Mouse (Mus musculus) hindlimb bud, embryonic 11.5 days (tissue): ENCODE measurements at regions not wholly inside any gene's neighbourhood (a gene's known extent, or its start where the extent isn't known, plus 50 kb on each side); places are given as distances from the start of the nearest gene placed in this dataset.

ENCODE experiments used
- DNase-seq: peaks from one replicate; pipeline ENCODE4 v3.0.0-alpha.2; 2012; ENCODE audit warnings: low read depth, low spot score; ENCODE audit errors: extremely low spot score

DNA sequence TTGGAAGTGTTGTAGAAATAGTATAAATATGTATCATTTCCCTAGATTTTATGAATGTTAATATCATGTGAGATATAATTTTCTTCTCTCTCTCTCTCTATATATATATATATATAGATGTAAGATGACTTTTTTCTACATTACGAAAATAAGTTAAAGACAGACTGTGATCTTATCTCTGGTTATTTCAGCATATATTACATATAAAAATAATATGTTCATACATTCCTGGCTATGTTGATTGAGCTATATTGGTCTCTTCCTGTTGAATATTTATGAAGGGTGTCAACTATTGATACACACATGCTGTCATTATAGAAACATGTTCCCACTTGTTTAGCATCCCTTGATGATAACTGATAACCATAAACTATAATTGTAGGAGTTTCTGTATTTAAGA, 793.2 kb upstream of the Fat3 start:
- no peak for DNase-seq

DNA sequence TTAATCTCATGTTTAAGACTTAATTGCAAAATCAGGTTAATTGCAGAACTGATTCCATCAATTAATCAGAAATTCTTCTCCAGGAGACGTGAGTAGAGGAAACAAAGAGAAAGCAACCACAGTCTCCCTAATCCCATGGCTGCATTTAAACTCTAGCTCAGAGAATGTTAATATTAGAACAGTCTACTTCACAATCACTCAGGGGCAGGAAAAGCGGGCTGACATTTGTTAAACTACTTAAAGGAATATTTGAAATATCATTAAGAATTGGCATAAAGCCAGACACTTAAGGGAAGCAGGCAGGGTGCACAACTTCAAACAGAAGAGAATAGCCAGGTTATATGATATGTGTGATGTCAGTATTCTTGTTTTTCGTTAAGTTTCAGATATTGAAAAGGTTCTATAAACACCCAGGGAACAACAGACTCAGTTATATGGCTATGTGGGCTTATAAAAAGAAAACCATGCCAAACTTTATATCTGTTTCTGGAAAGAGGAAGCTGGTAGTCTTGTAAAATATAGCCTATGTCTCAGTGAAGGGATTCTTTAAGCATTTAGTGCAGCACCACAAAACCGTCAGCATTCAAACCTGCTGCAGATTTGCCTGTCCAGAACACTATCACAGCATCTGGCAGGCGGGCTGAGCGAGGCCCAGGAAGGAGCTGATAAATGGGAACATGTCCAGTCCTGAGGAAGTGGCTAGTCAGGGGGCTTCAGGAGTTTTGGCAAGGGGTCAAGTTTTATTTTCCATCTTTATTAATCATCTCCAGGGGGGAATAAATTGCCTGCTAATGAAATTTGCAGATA, 787.9 kb upstream of the Fat3 start:
- DNase-seq, result no peak

- no peak for DNase-seq
Observed at GRCm38 (mm10) chr9:17279334-17279990, 778.4 kb upstream of the Fat3 start.

DNA sequence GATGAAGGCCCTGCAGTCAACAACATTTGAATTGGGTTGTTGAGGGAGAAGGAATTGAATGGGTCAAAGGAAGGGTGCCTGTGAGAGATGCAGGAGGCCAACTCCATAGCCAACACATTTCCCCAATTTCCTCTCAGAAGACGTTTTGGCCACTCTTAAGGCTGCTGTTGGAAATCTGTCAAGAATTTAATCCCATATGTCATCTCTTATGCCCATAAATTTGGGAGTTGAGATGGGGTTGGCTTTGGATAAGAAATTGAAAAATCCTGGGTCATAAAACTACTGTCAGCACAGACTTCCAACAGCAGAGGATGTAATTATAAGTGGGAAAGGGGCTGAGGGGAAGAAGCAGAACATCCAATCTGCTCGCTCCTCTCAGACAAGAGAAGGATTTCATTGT, 771.5 kb upstream of the Fat3 start:
- no peak for DNase-seq

- DNase-seq, result no peak
Observed at GRCm38 (mm10) chr9:17269624-17270023, 768.5 kb upstream of the Fat3 start.

DNA sequence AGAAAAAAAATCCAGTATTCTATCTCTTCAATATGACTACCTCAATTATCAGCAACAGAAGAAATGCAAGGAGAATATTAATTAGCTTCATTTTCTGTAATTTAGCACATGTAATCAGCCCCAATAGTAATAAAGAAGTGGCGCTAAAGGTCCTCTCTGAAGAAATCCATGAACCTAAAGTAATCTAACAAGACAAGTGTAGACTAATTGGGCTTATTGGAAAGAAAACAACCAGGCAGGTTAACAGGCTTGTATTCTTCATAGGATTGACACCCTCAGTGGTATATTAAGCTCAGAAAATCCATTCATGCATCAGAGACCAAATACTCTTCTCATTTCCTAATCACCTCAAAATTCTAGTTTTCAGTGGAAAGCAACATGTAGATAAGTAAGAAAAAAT, 756.1 kb upstream of the Fat3 start:
- no peak for DNase-seq

DNA sequence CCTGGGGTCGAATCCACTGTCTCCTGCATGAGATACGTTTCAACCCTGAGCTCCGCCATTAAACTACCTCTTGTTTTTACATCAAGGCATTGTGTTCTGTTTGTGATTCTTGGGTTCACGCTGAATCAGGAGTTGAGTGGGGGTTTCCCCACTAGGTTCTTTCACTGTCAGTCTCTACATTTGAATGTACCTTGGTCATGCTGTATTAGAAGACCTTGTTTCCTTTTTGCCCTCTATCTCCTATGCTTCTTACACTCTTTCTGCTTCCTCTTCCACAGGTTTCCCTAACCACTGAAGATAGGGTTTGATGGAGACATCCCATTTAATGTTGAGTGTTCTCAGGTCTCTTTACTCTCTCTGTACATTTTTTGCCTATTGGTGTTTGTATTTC, 726.0 kb upstream of the Fat3 start:
- DNase-seq, result no peak

GRCm38 (mm10) chr9:17226475-17227090, 725.5 kb upstream of the Fat3 start:
- no peak for DNase-seq

DNA sequence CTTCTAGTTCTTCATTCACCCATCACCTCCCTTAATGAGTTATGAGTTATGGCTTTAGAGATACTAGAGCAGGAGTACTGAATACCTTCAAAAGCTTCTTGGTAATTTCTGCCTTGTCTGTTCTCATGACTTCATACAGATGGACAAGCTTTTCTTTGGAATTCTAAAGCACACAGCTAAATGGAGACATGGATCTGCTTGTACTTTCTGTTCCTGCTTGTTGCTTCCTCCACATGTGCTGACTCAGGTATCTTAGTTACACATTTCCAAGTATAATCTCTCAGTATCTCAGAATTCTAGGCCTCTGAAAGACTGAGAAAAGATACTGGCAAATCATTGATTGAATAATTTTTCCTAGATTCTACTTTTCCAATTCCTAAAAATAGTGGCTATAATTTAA, 694.3 kb upstream of the Fat3 start:
- DNase-seq, result no peak

DNA sequence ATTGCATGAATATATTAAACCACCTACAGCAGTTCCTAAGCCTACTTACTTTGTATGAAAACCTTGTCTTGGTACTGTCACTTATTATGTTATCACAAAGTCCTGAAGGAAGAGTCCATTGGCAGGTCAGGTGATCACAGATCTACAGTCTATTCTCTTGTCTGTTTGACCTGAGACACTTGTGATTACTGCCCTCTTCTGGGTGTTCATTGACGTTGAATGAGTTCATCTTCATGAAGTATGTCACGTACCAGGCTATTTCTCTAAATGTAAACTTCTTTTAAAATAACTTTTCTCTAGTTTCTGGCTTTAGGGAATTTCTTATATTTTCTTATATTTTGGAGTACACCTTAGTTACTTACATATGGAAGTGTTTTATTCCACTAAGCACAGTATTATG, 688.5 kb upstream of the Fat3 start:
- DNase-seq, result no peak

- DNase-seq, result no peak
Observed at GRCm38 (mm10) chr9:17168193-17168592, 667.1 kb upstream of the Fat3 start.

- DNase-seq, result no peak
Observed at GRCm38 (mm10) chr9:17166331-17166730, 665.2 kb upstream of the Fat3 start.

GRCm38 (mm10) chr9:17158481-17159366, 657.6 kb upstream of the Fat3 start:
- DNase-seq, result peak; percentile 78

DNA sequence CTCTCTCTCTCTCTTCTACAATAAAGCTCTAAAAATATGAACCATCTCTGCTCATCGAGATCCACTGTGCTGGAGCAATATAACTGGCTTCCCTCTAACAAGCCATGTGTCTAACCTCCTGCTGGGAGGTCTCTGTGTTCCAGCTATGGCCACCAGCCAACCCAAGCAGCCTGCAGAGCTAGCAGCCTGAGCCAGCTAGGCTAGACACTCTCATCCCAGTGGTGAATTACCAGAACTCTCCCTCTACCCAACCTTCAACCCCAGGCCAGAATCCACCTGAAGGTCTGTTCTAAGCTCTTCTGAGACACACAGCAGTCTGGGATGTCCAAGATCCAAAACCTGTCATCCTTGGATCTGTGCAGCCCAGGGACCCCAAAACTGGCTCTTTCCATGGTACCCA, 651.3 kb upstream of the Fat3 start:
- DNase-seq, result no peak

DNA sequence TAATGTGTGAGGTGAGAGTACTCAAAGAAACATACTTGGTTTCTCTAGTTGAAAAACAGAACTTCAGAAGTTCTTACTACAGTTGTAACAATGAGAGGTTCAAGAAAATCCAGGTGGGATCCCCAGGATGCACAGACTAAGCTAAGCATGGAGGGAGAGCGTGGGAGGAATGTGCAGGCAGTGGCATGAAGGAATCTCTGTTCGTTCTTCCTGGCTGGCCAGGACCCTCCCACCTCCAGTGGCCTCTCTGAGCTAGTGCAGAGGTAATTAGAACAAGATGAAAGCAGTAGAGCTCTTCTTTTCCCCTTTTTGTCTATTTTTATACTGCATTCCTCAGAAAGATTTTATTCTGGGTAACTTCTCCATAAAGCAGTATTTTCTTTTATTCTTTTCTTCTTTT, 648.3 kb upstream of the Fat3 start:
- no peak for DNase-seq
